11 mouse cellular contexts compared by ENCODE assay signal in the genomic region with DNA sequence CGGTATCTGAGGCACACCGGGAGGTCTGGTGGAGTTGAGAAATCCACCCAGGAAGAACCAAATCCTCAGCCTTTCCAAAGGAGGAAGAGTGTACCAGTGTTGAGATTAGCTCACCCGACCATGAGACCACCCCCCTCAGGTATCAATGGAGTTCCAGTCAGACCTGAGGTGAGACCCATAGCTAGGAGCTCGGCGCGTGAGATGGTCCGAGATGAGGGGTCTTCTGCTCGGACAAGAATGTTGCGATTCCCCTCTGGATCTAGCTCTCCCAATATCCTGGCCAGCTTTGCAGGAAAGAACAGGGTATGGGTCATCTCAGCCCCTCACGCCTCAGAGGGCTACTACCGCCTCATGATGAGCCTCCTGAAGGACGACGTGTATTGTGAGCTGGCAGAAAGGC. TPM values are rescaled to one million over a fixed set of nuclear protein-coding genes. Genes with fewer than 3 reads are reported as not detected.
DNase-seq lines count a peak whose midpoint lies in the region; ATAC-seq lines count a peak whose summit lies in the region.
"Had no signal": no experiment of that assay in that cellular context is flagged by ENCODE, and none has a peak within 500 bp of the region (broad histone marks: within the 10 kb centered on the region; RNA-seq: fewer than 3 reads in every experiment).

No protein-coding gene starts in this region.

- H3K4me2 ChIP-seq in kidney, embryonic 16.5 days (replicated peaks; ENCODE audit: low read depth, low read length), result peak overlapping the region; percentile 57
- peak overlapping the region; percentile 63; the same call in 1 of the 2 replicates for H3K4me2 ChIP-seq in embryonic facial prominence, embryonic 15.5 days (replicated peaks)
- peak overlapping the region; percentile 67 for H3K4me2 ChIP-seq in intestine, embryonic 15.5 days (replicated peaks)
- H3K4me2 ChIP-seq in neural tube, embryonic 14.5 days (ENCODE audit: low read depth, low read length), result peak overlapping the region; percentile 43; the same call in 1 of the 2 replicates

- no peaks in the 10 kb centered on the region for H3K27me3 ChIP-seq in kidney, embryonic 16.5 days (ENCODE audit: insufficient read depth, low read length)
- no peaks in the 10 kb centered on the region for H3K27me3 ChIP-seq in embryonic facial prominence, embryonic 15.5 days
- no peaks in the 10 kb centered on the region for H3K27me3 ChIP-seq in intestine, embryonic 15.5 days (replicated peaks)
- no peaks in the 10 kb centered on the region for H3K27me3 ChIP-seq in neural tube, embryonic 14.5 days (ENCODE audit: control insufficient read depth, insufficient read depth, low read length)
- H3K27me3 ChIP-seq: midbrain, embryonic 12.5 days had no signal

- peak overlapping the region; percentile 67 for H3K9ac ChIP-seq in kidney, embryonic 16.5 days (replicated peaks; ENCODE audit: low read length)
- H3K9ac ChIP-seq in embryonic facial prominence, embryonic 15.5 days, result no peak overlapping the region
- no peak overlapping the region for H3K9ac ChIP-seq in intestine, embryonic 15.5 days
- H3K9ac ChIP-seq in neural tube, embryonic 14.5 days (replicated peaks; ENCODE audit: low read depth, low read length), result no peak overlapping the region
- H3K9ac ChIP-seq: midbrain, embryonic 12.5 days had no signal

- 0 out of 2 replicates have a peak overlapping the region, but pooled peaks have one; percentile 4 for H3K27ac ChIP-seq in kidney, embryonic 16.5 days (ENCODE audit: low read length)
- no peak overlapping the region for H3K27ac ChIP-seq in embryonic facial prominence, embryonic 15.5 days (replicated peaks)
- H3K27ac ChIP-seq in intestine, embryonic 15.5 days, result no peak overlapping the region
- no peak overlapping the region for H3K27ac ChIP-seq in neural tube, embryonic 14.5 days (ENCODE audit: low read depth, low read length)
- H3K27ac ChIP-seq: midbrain, embryonic 12.5 days had no signal

- 81% methylated on average over 13 of the region's 13 CpGs for WGBS in kidney, embryonic 16.5 days
- WGBS in embryonic facial prominence, embryonic 15.5 days, result 89% methylated on average over 13 of the region's 13 CpGs
- WGBS in intestine, embryonic 15.5 days, result 83% methylated on average over 13 of the region's 13 CpGs
- 97% methylated on average over 13 of the region's 13 CpGs for WGBS in neural tube, embryonic 14.5 days

- no peaks in the 10 kb centered on the region for H3K9me3 ChIP-seq in kidney, embryonic 16.5 days (ENCODE audit: low read length)
- H3K9me3 ChIP-seq in embryonic facial prominence, embryonic 15.5 days (replicated peaks), result no peaks in the 10 kb centered on the region
- H3K9me3 ChIP-seq in intestine, embryonic 15.5 days, result no peaks in the 10 kb centered on the region
- H3K9me3 ChIP-seq in neural tube, embryonic 14.5 days (ENCODE audit: control insufficient read depth, low read length), result no peaks in the 10 kb centered on the region
- H3K9me3 ChIP-seq: midbrain, embryonic 12.5 days had no signal

- peak overlapping the region; percentile 52 for H3K4me3 ChIP-seq in kidney, embryonic 16.5 days (ENCODE audit: low read length)
- H3K4me3 ChIP-seq in embryonic facial prominence, embryonic 15.5 days (replicated peaks), result peak overlapping the region; percentile 44; the same call in 1 of the 2 replicates
- H3K4me3 ChIP-seq in intestine, embryonic 15.5 days (replicated peaks), result peak overlapping the region; percentile 40
- no peak overlapping the region for H3K4me3 ChIP-seq in neural tube, embryonic 14.5 days (ENCODE audit: low read depth, low read length)

- peaks cover 44% of the 10 kb centered on the region for H3K4me1 ChIP-seq in kidney, embryonic 16.5 days (ENCODE audit: insufficient read depth, low read length)
- H3K4me1 ChIP-seq in embryonic facial prominence, embryonic 15.5 days, result peaks cover 21% of the 10 kb centered on the region
- peaks cover 10% of the 10 kb centered on the region for H3K4me1 ChIP-seq in intestine, embryonic 15.5 days (replicated peaks)
- H3K4me1 ChIP-seq in neural tube, embryonic 14.5 days (ENCODE audit: control insufficient read depth, insufficient read depth, low read length), result peaks cover 9% of the 10 kb centered on the region

- no peak for DNase-seq in kidney, adult 9 months
- DNase-seq in urinary bladder, postnatal 36 days (ENCODE audit: low spot score in 2 of 2), result no peak
- no peak for DNase-seq in cerebellum, postnatal 10 days
- DNase-seq: adrenal gland, postnatal 14 days; cerebellum, postnatal 36 days; kidney, adult 18-20 months had no signal

- no peaks in the 10 kb centered on the region for H3K36me3 ChIP-seq in kidney, embryonic 16.5 days (ENCODE audit: insufficient read depth, low read length)
- H3K36me3 ChIP-seq in embryonic facial prominence, embryonic 15.5 days, result no peaks in the 10 kb centered on the region
- H3K36me3 ChIP-seq in intestine, embryonic 15.5 days, result no peaks in the 10 kb centered on the region
- H3K36me3 ChIP-seq in neural tube, embryonic 14.5 days (ENCODE audit: control insufficient read depth, insufficient read depth, low read length), result no peaks in the 10 kb centered on the region
- H3K36me3 ChIP-seq: midbrain, embryonic 12.5 days had no signal

- ATAC-seq in kidney, embryonic 16.5 days (ENCODE audit: low FRiP score, low TSS enrichment), result no peak
- no peak for ATAC-seq in embryonic facial prominence, embryonic 15.5 days (ENCODE audit: insufficient number of reproducible peaks, low FRiP score, low TSS enrichment, low read depth)
- no peak; the same call in 1 of the 2 replicates for ATAC-seq in intestine, embryonic 15.5 days
- ATAC-seq in neural tube, embryonic 14.5 days (ENCODE audit: low read depth), result no peak

RNA-seq across cellular contexts. Expression of gene Ccdc80, which starts 1.8 kb away (rescaled TPM):
- polyA plus RNA-seq in kidney, embryonic 16.5 days (2015; fragmentation: Nextera tagmentation; extraction: Ambion mirVana), result 112 and 114 TPM in 2 replicates
- 75.7 and 76.0 TPM in 2 replicates for polyA plus RNA-seq in embryonic facial prominence, embryonic 15.5 days (2015; fragmentation: Nextera tagmentation; extraction: Ambion mirVana)
- polyA plus RNA-seq in intestine, embryonic 15.5 days (2015; fragmentation: Nextera tagmentation; extraction: Ambion mirVana), result 71.8 and 81.4 TPM in 2 replicates
- polyA plus RNA-seq in neural tube, embryonic 14.5 days (2014; fragmentation: Nextera tagmentation; extraction: Ambion mirVana), result 15.6 and 22.4 TPM in 2 replicates
